Mouse (Mus musculus) kidney, embryonic 14.5 days (tissue): Measurements from ENCODE around the gene Pabpc1l. TPM values are rescaled to one million over a fixed set of nuclear protein-coding genes. Genes with fewer than 3 reads are reported as not detected.

Experiments used
- ATAC-seq: fragments of 200-750 bp; cut with Nextera tagmentation; 2 replicates; pipeline ENCODE4 v1.8.0; 2017; ENCODE audit warnings: moderate number of reproducible peaks, mild to moderate bottlenecking, moderate TSS enrichment, moderate library complexity; ENCODE audit not compliant: low FRiP score, low TSS enrichment
- H3K27ac ChIP-seq: fragments of 300-500 bp; sonication (generic); 2 replicates; pipeline ENCODE4 v1.5.1; 2014; ENCODE audit warnings: low read depth, mild to moderate bottlenecking, low read length, moderate library complexity, mixed read lengths
- H3K27me3 ChIP-seq: fragments of 300-500 bp; sonication (generic); 2 replicates; pipeline ENCODE4 v1.6.1; 2014; ENCODE audit warnings: mild to moderate bottlenecking, low read length; ENCODE audit not compliant: control insufficient read depth, insufficient read depth
- H3K36me3 ChIP-seq: fragments of 300-500 bp; sonication (generic); 2 replicates; pipeline ENCODE4 v1.6.1; 2014; ENCODE audit warnings: low read length, mixed read lengths; ENCODE audit not compliant: control insufficient read depth, insufficient read depth
- H3K4me1 ChIP-seq: fragments of 300-500 bp; sonication (generic); 2 replicates; pipeline ENCODE4 v1.6.1; 2014; ENCODE audit warnings: low read length, mixed read lengths; ENCODE audit not compliant: control insufficient read depth, insufficient read depth
- H3K4me2 ChIP-seq: fragments of 300-500 bp; sonication (generic); replicated peaks from 2 replicates; pipeline ENCODE4 v1.6.1; 2014; ENCODE audit warnings: low read depth, mild to moderate bottlenecking, low read length
- H3K4me3 ChIP-seq: fragments of 300-500 bp; sonication (generic); 2 replicates; pipeline ENCODE4 v1.5.1; 2014; ENCODE audit warnings: mild to moderate bottlenecking, low read length
- H3K9ac ChIP-seq: fragments of 300-500 bp; sonication (generic); 2 replicates; pipeline ENCODE4 v1.6.1; 2014; ENCODE audit warnings: low read depth, mild to moderate bottlenecking, low read length, moderate library complexity
- H3K9me3 ChIP-seq: fragments of 300-500 bp; sonication (generic); 2 replicates; pipeline ENCODE4 v1.6.1; 2016; ENCODE audit warnings: low read length; ENCODE audit not compliant: control insufficient read depth
- WGBS: fragments of 180-500 bp; shearing (Covaris S2); extraction: QIAGEN DNeasy Blood & Tissue Kit; methylation state at CpG from one replicate; pipeline ENCODE4 v1.1.7; 2014; 5-methylcytosine and 5-hydroxymethylcytosine counted together
- polyA plus RNA-seq: library from polyadenylated mRNA; unstranded; fragments of >200 nt; fragmentation: Nextera tagmentation; extraction: Ambion mirVana; gene quantifications from 2 replicates; pipeline ENCODE4 v1.2.1, GENCODE M21; 2014

The Pabpc1l gene
- polyA plus RNA-seq, result 2.7 and 3.4 TPM in 2 replicates

- Histone ChIP-seq H3K4me2 (no peak within 1 kb of the TSS), H3K4me1 (no peaks in the 10 kb centered on the region), H3K27ac (no peak within 1 kb of the TSS), H3K36me3 (no peaks in the 10 kb centered on the region), H3K27me3 (no peaks in the 10 kb centered on the region), H3K9ac (no peak within 1 kb of the TSS), H3K9me3 (no peaks in the 10 kb centered on the region), H3K4me3 (no peak within 1 kb of the TSS)
- 85% methylated on average over 16 of the region's 16 CpGs for WGBS
- no peak for ATAC-seq
These were observed at the start of gene Pabpc1l for GRCm38 (mm10) chr2:164025150-164025549. TSS of gene Pabpc1l (plus strand) at chr2:164025450.

- no peaks in the 10 kb centered on the region for H3K27me3 ChIP-seq
- no peaks in the 10 kb centered on the region for H3K4me1 ChIP-seq
- peaks cover 2% of the 10 kb centered on the region; the same call in 1 of the 2 replicates for H3K9me3 ChIP-seq
- 92% methylated on average over 6 of the region's 7 CpGs for WGBS
- H3K4me3 ChIP-seq, result no peak overlapping the region
- H3K27ac ChIP-seq, result no peak overlapping the region
- H3K9ac ChIP-seq, result no peak overlapping the region
- no peak overlapping the region for H3K4me2 ChIP-seq
- H3K36me3 ChIP-seq, result no peaks in the 10 kb centered on the region
- no peak for ATAC-seq
These were observed 48.8 kb upstream of the Pabpc1l start for GRCm38 (mm10) chr2:163976448-163976847.

DNA sequence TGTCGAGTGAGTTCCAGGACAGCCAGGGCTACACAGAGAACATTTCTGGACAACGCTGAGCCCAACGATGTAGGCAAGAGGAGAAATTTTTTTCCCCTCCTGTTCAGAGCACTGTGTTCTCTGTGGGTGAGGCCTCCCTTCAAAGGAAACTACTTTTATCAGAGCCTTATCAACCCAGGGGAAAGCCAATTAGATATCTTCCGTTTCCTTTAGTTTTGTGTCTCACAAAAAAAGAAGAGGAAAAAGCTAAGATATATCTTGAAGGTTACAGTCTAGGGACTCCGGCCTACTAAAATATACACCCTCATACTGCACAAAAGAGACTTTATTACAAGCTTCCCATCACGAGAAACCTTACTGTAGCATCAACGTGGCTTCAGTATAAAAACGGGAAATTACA lies 38.0 kb upstream of the Pabpc1l start:
- ATAC-seq, result no peak
- no peaks in the 10 kb centered on the region for H3K27me3 ChIP-seq
- no peak overlapping the region for H3K4me2 ChIP-seq
- no peaks in the 10 kb centered on the region for H3K4me1 ChIP-seq
- H3K9me3 ChIP-seq, result no peaks in the 10 kb centered on the region
- H3K4me3 ChIP-seq, result no peak overlapping the region
- WGBS, result 81% methylated on average over 8 of the region's 8 CpGs
- no peak overlapping the region for H3K9ac ChIP-seq
- H3K27ac ChIP-seq, result no peak overlapping the region
- H3K36me3 ChIP-seq, result no peaks in the 10 kb centered on the region

GRCm38 (mm10) chr2:163992871-163993270 lies 32.4 kb upstream of the Pabpc1l start:
- Histone ChIP-seq H3K9me3 (no peaks in the 10 kb centered on the region), H3K27ac (no peak overlapping the region), H3K27me3 (no peaks in the 10 kb centered on the region), H3K4me3 (no peak overlapping the region), H3K36me3 (peaks cover 7% of the 10 kb centered on the region; the same call in 1 of the 2 replicates), H3K4me2 (no peak overlapping the region), H3K9ac (no peak overlapping the region), H3K4me1 (peaks cover 12% of the 10 kb centered on the region)
- no peak for ATAC-seq
- WGBS, result 99% methylated on average over 2 of the region's 2 CpGs

DNA sequence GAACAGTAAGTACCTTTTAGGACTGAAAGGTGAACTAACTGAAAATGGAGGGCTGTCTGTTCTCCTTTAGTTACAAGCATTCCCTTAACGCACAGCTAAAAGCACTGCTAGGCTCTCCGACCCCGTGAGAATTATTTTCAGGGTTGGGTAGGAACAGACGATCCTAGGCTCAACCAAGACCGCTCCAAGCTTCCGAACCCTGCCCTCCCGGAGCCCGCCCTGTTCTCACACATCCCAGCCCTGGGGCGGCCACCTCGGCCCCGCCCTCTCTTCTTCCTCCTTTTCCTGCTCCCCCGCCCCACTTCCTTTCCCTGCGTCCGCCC lies 30.6 kb upstream of the Pabpc1l start, which contains the start of gene Ywhab:
Gene Ywhab (plus strand): TSS at position 307 of the 323 bp plus-strand sequence.
- peak within 1 kb of the TSS; percentile 83 for H3K27ac ChIP-seq
- peaks cover 12% of the 10 kb centered on the region for H3K4me1 ChIP-seq
- under 1% methylated on average over 13 of the region's 14 CpGs for WGBS
- H3K27me3 ChIP-seq, result no peaks in the 10 kb centered on the region
- peak within 1 kb of the TSS; percentile 80 for H3K9ac ChIP-seq
- peaks cover 10% of the 10 kb centered on the region; the same call in 1 of the 2 replicates for H3K36me3 ChIP-seq
- ATAC-seq, result no peak
- H3K4me2 ChIP-seq, result peak within 1 kb of the TSS; percentile 74
- peak within 1 kb of the TSS; percentile 58 for H3K4me3 ChIP-seq
- H3K9me3 ChIP-seq, result no peaks in the 10 kb centered on the region

DNA sequence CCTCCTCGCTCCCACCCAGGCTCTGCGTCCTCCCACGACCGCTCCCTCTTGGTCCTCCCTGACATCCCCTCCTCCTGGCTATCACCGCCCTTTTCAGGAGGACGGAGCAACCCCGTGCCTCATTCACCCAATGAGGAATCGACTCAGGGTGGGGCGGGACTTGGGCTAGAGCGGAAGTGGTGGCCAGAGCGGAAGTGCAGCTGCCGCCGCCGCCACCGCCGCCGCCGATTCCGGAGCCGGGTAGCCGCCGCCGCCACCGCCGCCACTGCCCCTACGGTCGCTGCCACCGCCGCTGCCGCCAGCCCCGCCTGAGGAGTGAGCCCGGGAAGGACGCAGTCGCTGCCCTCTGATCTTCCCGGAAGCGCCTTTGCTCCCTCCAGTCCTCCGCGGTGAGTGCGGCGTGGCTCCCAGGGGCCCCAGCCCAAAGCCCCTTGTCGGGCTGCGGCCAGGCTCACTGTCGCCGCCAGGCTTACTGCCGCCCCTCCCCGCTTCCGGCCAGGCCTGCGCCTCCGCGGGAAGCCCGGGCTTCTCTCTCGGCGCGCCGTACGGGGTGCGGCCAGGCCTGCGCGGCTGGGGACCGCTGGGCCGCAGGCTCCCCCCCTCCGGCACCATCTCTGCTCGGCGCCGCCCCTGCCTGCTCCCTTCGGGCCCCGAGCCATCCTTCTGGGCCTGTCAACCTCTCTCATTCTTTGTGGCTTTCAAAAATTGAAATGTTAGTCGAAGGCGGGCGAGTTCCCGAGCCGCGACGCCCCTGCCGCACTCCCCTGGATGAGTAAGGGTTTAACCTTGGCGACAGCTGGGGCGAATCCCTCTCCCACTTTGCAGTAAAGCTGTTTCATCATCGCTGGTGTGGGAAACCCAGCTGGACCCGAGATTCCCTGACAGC lies 30.0 kb upstream of the Pabpc1l start:
- Histone ChIP-seq H3K27ac (peak overlapping the region; percentile 83), H3K27me3 (no peaks in the 10 kb centered on the region), H3K4me3 (peak overlapping the region; percentile 58), H3K9me3 (no peaks in the 10 kb centered on the region), H3K36me3 (peaks cover 10% of the 10 kb centered on the region; the same call in 1 of the 2 replicates), H3K4me1 (peaks cover 12% of the 10 kb centered on the region), H3K9ac (peak overlapping the region; percentile 80), H3K4me2 (peak overlapping the region; percentile 74)
- under 1% methylated on average over 60 of the region's 79 CpGs for whole genome bisulfite sequencing
- ATAC-seq, result peak; percentile 100

DNA sequence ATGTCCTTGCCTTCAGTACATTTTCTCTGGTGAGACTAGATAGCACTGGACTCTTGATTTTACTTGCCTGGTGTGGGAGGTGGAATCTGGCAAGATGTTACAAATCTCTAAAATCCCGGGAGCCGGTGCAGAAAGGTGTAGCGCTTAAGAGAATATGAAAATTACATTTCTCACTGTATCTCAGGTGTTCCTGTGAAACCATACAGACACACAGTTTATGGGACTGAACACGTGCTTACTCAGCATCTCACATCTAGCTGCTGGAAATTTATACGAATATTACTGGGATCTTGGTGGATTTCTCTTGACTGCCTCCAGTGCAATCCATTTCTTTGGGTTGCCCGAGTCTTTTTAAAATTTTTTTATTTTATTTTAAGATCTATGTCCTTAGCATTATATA lies 29.0 kb upstream of the Pabpc1l start:
- no peak for ATAC-seq
- Histone ChIP-seq H3K27me3 (no peaks in the 10 kb centered on the region), H3K4me1 (peaks cover 12% of the 10 kb centered on the region), H3K4me2 (peak overlapping the region; percentile 74), H3K36me3 (peaks cover 10% of the 10 kb centered on the region; the same call in 1 of the 2 replicates), H3K9ac (peak overlapping the region; percentile 80; the same call in 1 of the 2 replicates), H3K27ac (no peak overlapping the region), H3K4me3 (peak overlapping the region; percentile 58), H3K9me3 (no peaks in the 10 kb centered on the region)
- 66% methylated on average over 6 of the region's 6 CpGs for WGBS

DNA sequence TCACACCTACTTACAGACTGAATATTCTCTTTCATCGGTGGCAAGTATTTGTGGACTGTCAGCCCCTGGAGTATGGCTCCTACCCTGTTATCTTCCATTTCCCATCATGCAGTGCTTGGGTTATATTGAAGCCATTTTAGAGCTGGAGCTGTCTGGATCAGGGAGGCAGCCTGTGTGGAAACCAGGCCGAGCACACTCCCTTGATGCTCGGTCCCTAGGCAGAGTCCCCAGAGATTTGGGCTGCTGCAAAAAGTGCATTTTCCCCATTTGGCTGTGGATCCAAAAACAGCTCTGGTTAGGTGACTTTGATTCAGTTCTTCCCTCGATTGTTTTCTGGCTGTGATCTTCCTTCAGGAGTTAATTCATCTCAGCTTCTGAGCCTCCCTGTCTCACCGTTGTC lies 28.4 kb upstream of the Pabpc1l start:
- Histone ChIP-seq H3K36me3 (peaks cover 10% of the 10 kb centered on the region; the same call in 1 of the 2 replicates), H3K27ac (no peak overlapping the region), H3K4me1 (peaks cover 12% of the 10 kb centered on the region), H3K27me3 (no peaks in the 10 kb centered on the region), H3K4me3 (no peak overlapping the region), H3K9me3 (no peaks in the 10 kb centered on the region), H3K4me2 (peak overlapping the region; percentile 16; the same call in 1 of the 2 replicates), H3K9ac (no peak overlapping the region)
- 76% methylated on average over 5 of the region's 5 CpGs for WGBS
- no peak for ATAC-seq

GRCm38 (mm10) chr2:163998981-163999380 lies 26.3 kb upstream of the Pabpc1l start:
- WGBS, result 92% methylated on average over 6 of the region's 6 CpGs
- Histone ChIP-seq H3K9ac (no peak overlapping the region), H3K9me3 (no peaks in the 10 kb centered on the region), H3K4me1 (peaks cover 12% of the 10 kb centered on the region), H3K4me3 (no peak overlapping the region), H3K36me3 (peaks cover 10% of the 10 kb centered on the region; the same call in 1 of the 2 replicates), H3K27me3 (no peaks in the 10 kb centered on the region), H3K27ac (no peak overlapping the region), H3K4me2 (no peak overlapping the region)
- no peak for ATAC-seq
